Mouse (Mus musculus) liver, embryonic 13.5 days (tissue): ENCODE results near the gene Dennd1a. TPM values are rescaled to one million over a fixed set of nuclear protein-coding genes. Genes with fewer than 3 reads are reported as not detected.

Experiments used
- ATAC-seq: fragments of 200-750 bp; cut with Nextera tagmentation; 2 replicates; pipeline ENCODE4 v1.8.0; 2017; ENCODE audit warnings: low read depth, mild to moderate bottlenecking, moderate number of reproducible peaks, moderate library complexity
- DNase-seq: peaks from one replicate; pipeline ENCODE4 v3.0.0; 2022
- H3K27ac ChIP-seq: fragments of 300-500 bp; sonication (generic); 2 replicates; pipeline ENCODE4 v1.5.1; 2015; ENCODE audit warnings: moderate library complexity, mild to moderate bottlenecking, inconsistent platforms
- H3K27me3 ChIP-seq: fragments of 300-500 bp; sonication (generic); 2 replicates; pipeline ENCODE4 v1.6.1; 2015; ENCODE audit warnings: mild to moderate bottlenecking, inconsistent platforms
- H3K36me3 ChIP-seq: fragments of 300-500 bp; sonication (generic); 2 replicates; pipeline ENCODE4 v1.6.1; 2015; ENCODE audit warnings: mild to moderate bottlenecking, inconsistent platforms
- H3K4me1 ChIP-seq: fragments of 300-500 bp; sonication (generic); replicated peaks from 2 replicates; pipeline ENCODE4 v1.6.1; 2015; ENCODE audit warnings: inconsistent platforms
- H3K4me2 ChIP-seq: fragments of 300-500 bp; sonication (generic); 2 replicates; pipeline ENCODE4 v1.6.1; 2015; ENCODE audit warnings: inconsistent platforms, mild to moderate bottlenecking, moderate library complexity
- H3K4me3 ChIP-seq: fragments of 300-500 bp; sonication (generic); replicated peaks from 2 replicates; pipeline ENCODE4 v1.5.1; 2015; ENCODE audit warnings: mild to moderate bottlenecking, inconsistent platforms
- H3K9ac ChIP-seq: fragments of 300-500 bp; sonication (generic); 2 replicates; pipeline ENCODE4 v1.6.1; 2015; ENCODE audit warnings: mild to moderate bottlenecking, inconsistent platforms
- H3K9me3 ChIP-seq: fragments of 300-500 bp; sonication (generic); replicated peaks from 2 replicates; pipeline ENCODE4 v1.6.1; 2016; ENCODE audit warnings: inconsistent platforms
- WGBS: fragments of 180-500 bp; shearing (Covaris S2); methylation state at CpG from one replicate; pipeline ENCODE4 v1.1.7; 2015; ENCODE audit not compliant: insufficient replicate concordance; 5-methylcytosine and 5-hydroxymethylcytosine counted together
- polyA plus RNA-seq: library from polyadenylated mRNA; unstranded; fragments of >200 nt; fragmentation: Nextera tagmentation; extraction: Ambion mirVana; gene quantifications from 2 replicates; pipeline ENCODE4 v1.2.1, GENCODE M21; 2015

The Dennd1a gene
- 7.6 and 8.8 TPM in 2 replicates for polyA plus RNA-seq

DNA sequence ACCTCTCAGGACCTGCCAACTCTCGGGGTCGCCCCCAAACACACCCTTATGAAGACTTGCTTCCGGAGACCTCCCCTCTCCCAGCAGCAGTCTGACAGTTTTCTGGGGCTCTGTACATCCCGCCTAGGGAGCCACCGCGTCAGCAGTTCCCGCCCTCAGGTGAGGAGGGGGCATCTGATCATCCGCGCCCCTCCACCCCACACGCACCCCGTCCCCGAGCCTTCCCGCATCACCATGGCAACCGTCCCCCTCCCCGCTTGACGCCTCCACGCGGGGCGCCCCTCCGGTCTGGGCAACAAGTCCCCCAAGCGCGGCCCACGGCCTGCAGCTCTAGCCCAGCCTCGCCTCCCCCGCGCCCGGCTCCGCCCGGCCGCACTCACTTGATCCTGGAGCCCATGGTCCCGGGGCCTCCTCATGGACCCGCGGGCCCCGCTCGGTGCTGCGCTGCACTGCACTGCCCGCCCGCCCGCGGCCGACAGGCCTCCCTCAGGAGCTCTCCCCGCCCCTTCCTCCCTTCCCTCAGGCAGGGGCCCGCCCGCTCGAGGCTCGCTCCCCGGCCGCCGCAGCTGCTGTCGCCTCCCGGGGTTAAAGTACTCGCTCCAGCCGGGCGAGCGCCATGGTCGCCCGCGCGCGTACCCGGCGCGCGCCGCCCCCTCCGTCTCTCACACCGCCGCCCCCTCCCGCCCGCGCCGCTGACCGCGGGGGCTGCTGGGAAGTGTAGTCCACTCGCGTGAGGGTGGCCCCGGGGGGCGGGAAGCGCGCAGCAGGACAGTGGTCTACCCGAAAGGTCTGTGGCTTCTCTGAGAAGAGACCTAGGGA lies at the start of gene Dennd1a:
Dennd1a (minus strand) TSS at position 658 of the 819 bp plus-strand sequence.
- peak; percentile 76 for DNase-seq
- WGBS = 0% methylated on average over 73 of the region's 81 CpGs

DNA sequence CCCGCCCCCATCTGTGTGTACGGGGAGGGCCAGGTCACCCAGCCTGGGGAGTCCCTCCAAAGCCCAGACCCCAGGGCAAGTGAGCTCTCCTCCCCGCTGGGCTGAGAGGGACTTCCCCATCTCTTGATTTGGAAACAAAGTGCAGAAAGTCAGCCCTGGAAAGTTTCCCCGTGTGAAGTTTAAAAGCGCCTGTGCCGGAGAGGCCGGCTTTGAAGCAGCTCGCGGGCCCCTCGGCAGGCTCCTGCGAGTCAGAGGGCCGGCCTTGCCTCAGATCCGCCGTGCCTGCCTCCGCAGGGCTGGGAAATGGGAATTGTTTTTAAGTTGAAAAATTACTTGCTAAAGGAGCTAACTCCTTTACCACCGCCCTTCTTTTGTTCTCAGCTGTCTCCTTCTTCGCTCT lies 49.4 kb upstream of the Dennd1a start:
- 3% methylated on average over 17 of the region's 17 CpGs for WGBS
- no peaks in the 10 kb centered on the region for H3K9me3 ChIP-seq
- no peak overlapping the region for H3K9ac ChIP-seq
- no peak overlapping the region for H3K27ac ChIP-seq
- DNase-seq (no peak), ATAC-seq (no peak)
- no peak overlapping the region for H3K4me3 ChIP-seq
- H3K36me3 ChIP-seq = no peaks in the 10 kb centered on the region
- peaks cover 93% of the 10 kb centered on the region for H3K27me3 ChIP-seq
- H3K4me2 ChIP-seq = no peak overlapping the region
- H3K4me1 ChIP-seq = peaks cover 8% of the 10 kb centered on the region; the same call in 1 of the 2 replicates

More for the DNA sequence above, at the start of gene Dennd1a:
- peak; percentile 91 for ATAC-seq
- H3K4me2 ChIP-seq = peak within 1 kb of the TSS; percentile 87
- peak within 1 kb of the TSS; percentile 90 for H3K4me3 ChIP-seq
- H3K4me1 ChIP-seq = peaks cover 49% of the 10 kb centered on the region
- H3K9me3 ChIP-seq = no peaks in the 10 kb centered on the region
- H3K9ac ChIP-seq = peak within 1 kb of the TSS; percentile 93
- no peaks in the 10 kb centered on the region for H3K27me3 ChIP-seq
- H3K36me3 ChIP-seq = no peaks in the 10 kb centered on the region
- H3K27ac ChIP-seq = peak within 1 kb of the TSS; percentile 94

DNA sequence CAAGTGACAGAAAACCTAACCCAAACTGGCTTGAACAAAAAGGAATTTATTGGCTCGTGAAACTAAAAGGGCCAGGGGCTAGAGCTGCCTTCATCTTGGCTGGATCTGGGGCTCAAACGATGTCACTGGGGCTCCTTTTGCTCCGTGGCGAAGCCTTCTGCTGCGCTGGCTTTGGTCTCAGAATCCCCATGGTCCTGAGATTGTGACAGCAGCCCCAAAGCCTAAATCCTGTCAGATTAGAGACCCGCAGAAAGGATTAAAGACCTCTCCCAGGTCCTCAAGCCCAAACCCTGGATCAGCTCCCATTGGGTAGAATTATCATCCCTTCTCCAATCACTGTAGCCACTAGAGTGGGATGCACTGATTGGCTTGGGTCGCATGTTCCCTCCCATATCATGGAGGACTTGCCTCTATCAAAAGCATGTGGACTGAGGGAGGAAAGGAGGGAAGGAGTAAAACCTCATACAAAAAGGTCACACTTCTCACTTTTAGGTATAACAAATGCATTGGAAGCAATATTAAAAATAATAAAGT lies 46.5 kb upstream of the Dennd1a start:
- no peak overlapping the region for H3K9ac ChIP-seq
- no peak overlapping the region for H3K27ac ChIP-seq
- no peak overlapping the region for H3K4me2 ChIP-seq
- no peaks in the 10 kb centered on the region for H3K36me3 ChIP-seq
- H3K9me3 ChIP-seq = no peaks in the 10 kb centered on the region
- ATAC-seq (no peak), DNase-seq (no peak)
- H3K4me3 ChIP-seq = no peak overlapping the region
- no peaks in the 10 kb centered on the region for H3K4me1 ChIP-seq
- peaks cover 79% of the 10 kb centered on the region for H3K27me3 ChIP-seq
- 29% methylated on average over 7 of the region's 7 CpGs for WGBS

DNA sequence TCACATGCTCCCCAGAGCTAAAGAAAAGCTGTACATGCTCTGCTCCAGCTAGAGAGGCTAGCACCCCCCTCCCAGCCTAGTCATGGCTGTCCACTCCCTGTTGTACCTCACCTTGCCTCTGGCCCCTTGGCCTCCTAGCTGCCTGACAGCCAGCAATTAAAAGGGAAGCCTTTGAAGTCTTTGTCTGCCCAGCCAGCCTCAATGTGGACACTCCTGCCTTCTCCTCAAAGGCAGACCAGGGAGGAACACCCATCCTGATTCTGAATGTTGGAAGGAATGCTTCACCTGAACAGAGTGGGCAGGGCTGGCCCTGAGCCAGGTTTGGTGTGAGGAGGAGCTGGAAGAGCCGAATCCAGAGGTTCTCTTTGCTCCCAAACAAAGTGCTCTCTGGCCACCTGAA lies 39.5 kb upstream of the Dennd1a start:
- ATAC-seq = no peak
- Histone ChIP-seq H3K27me3 (peaks cover 80% of the 10 kb centered on the region), H3K4me3 (no peak overlapping the region), H3K4me2 (no peak overlapping the region), H3K27ac (no peak overlapping the region), H3K9me3 (no peaks in the 10 kb centered on the region), H3K36me3 (no peaks in the 10 kb centered on the region), H3K4me1 (no peaks in the 10 kb centered on the region), H3K9ac (no peak overlapping the region)
- 26% methylated on average over 1 of the region's 1 CpGs for WGBS
- DNase-seq = no peak

DNA sequence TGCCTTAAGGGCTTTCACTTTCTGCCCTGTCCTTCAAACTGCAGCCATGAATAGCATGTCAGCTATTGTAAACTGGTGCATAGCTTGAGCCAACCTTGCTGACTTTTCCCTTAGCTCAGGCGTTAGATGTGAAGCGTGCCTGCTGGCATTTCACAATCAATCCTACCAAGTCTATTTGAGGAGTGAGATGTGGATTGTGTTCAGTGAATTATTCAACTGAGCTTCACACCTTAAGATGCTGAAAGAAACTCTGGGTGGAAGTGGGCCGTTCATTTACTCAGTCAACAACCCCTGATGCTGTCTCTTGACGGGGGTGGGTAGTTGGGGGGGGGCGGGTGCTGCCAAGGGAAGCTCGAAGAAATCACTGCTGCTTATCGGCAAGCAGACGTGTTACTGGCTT lies 36.2 kb upstream of the Dennd1a start:
- H3K36me3 ChIP-seq = no peaks in the 10 kb centered on the region
- no peak overlapping the region for H3K4me2 ChIP-seq
- no peak overlapping the region for H3K9ac ChIP-seq
- ATAC-seq (no peak), DNase-seq (no peak)
- peaks cover 83% of the 10 kb centered on the region for H3K27me3 ChIP-seq
- H3K9me3 ChIP-seq = no peaks in the 10 kb centered on the region
- no peak overlapping the region for H3K27ac ChIP-seq
- 30% methylated on average over 8 of the region's 8 CpGs for WGBS
- H3K4me1 ChIP-seq = no peaks in the 10 kb centered on the region
- no peak overlapping the region for H3K4me3 ChIP-seq

DNA sequence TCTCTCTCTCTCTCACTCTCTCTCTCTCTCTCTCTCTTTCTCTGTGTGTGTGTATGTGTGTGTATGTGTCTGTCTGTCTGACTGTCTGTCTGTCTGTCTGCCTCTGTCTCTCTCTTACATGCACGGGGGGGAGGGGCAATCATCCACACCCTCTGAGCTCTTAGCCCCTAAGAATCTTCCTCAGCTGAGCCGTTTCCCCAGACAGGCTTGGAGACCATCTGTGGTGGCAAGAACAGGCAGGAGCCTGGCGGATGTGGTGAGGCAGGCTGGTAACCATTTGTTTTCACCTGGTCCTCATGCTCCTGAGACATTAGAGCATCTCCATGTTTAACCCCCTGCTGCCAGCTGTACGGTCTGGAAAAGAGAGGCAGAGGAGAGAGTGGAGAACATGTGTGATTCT lies 33.7 kb upstream of the Dennd1a start:
- Histone ChIP-seq H3K27me3 (peaks cover 67% of the 10 kb centered on the region), H3K27ac (no peak overlapping the region), H3K4me3 (no peak overlapping the region), H3K4me1 (no peaks in the 10 kb centered on the region), H3K4me2 (no peak overlapping the region), H3K36me3 (no peaks in the 10 kb centered on the region), H3K9me3 (no peaks in the 10 kb centered on the region), H3K9ac (no peak overlapping the region)
- DNase-seq (no peak), ATAC-seq (no peak)
- WGBS = 50% methylated on average over 4 of the region's 4 CpGs

DNA sequence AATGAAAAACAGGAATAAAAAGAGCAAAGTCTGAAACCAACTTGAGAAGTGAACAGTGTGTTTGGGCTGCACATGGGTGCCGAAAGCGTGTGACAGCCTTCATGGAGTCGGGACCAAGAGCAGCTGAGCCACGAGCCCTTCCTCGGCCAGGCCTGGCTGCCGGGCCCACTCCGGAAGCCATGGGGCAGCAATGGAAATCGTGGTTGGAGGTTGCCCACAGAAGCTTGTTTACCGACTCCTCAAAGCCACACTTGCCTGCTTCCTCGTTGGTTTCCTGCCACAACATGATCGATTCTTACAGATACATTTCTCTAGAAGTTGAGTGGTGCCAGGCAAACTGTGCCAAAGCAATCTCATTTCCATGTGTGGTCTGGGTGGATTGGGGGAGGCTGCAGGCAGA lies 31.9 kb upstream of the Dennd1a start:
- Histone ChIP-seq H3K9ac (no peak overlapping the region), H3K27me3 (peaks cover 69% of the 10 kb centered on the region), H3K36me3 (no peaks in the 10 kb centered on the region), H3K9me3 (no peaks in the 10 kb centered on the region), H3K4me3 (no peak overlapping the region), H3K27ac (no peak overlapping the region), H3K4me1 (no peaks in the 10 kb centered on the region), H3K4me2 (no peak overlapping the region)
- 19% methylated on average over 11 of the region's 11 CpGs for WGBS
- DNase-seq (no peak), ATAC-seq (no peak)

DNA sequence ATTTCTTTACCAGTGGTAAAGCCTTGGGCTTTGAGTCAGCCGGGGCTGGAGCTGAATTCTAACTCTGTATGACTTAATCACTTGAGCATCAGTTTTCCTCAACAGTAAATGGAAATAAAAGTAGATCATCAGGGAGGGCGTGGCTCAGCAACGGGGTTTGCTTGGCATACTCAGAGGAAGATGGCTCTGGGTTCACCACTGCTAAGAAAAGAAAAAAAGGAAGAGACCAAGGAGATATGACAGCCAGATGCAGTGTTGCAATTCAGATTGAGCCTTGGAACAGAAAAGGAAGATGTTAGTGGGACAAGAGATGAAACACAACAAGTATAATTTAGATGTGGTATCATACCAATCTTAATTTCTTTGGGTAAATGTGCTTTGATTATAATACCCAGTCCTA lies 26.2 kb upstream of the Dennd1a start:
- Histone ChIP-seq H3K4me1 (no peaks in the 10 kb centered on the region), H3K4me2 (no peak overlapping the region), H3K9me3 (no peaks in the 10 kb centered on the region), H3K27me3 (peaks cover 57% of the 10 kb centered on the region), H3K9ac (no peak overlapping the region), H3K36me3 (no peaks in the 10 kb centered on the region), H3K27ac (no peak overlapping the region), H3K4me3 (no peak overlapping the region)
- no peak for DNase-seq
- ATAC-seq = no peak
- WGBS = 22% methylated on average over 3 of the region's 3 CpGs

DNA sequence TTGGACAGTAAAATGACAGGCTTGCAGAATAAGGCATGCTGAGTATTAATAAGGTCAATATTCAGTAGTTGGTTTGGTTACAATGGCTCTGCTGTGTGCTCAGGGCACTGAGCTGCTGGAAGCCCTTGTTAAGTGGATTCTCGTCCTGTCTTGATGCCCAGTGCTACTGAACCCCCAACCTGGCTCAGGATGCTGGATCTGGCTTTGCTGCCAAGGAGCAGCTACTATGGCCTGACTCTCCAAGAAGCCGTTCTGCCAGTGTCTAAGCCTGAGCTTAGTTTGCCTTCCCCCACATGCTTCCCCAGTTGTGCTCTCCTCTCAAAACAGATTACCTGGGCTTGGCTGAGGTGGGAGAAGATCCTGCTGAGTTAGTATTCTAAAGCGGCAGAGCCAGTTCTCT lies 25.7 kb upstream of the Dennd1a start:
- Histone ChIP-seq H3K4me2 (no peak overlapping the region), H3K27me3 (peaks cover 57% of the 10 kb centered on the region), H3K4me3 (no peak overlapping the region), H3K27ac (no peak overlapping the region), H3K4me1 (no peaks in the 10 kb centered on the region), H3K9ac (no peak overlapping the region), H3K36me3 (no peaks in the 10 kb centered on the region), H3K9me3 (no peaks in the 10 kb centered on the region)
- ATAC-seq = no peak
- no peak for DNase-seq
- 40% methylated on average over 3 of the region's 3 CpGs for WGBS

DNA sequence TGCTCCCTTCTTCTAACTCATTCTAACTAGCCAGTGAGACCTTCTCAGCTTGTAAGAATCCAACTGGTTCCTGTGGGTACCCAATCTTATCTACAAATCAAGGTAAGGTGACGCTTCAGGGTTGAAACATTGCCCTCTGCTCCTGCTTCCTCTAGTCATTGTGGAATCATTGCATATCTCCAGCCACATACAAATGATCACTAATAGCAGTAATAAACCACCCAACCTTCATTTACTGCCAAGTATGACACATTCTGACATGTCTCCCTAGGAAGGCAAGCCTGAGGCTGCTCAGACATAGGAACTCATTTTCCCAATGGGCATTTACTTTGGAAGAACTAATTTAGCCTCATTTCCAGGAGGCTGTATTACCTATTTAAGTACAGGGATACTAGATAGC lies 18.0 kb upstream of the Dennd1a start:
- H3K9ac ChIP-seq = no peak overlapping the region
- H3K36me3 ChIP-seq = no peaks in the 10 kb centered on the region
- no peak overlapping the region for H3K27ac ChIP-seq
- no peak overlapping the region for H3K4me3 ChIP-seq
- H3K4me1 ChIP-seq = peaks cover 6% of the 10 kb centered on the region; the same call in 1 of the 2 replicates
- ATAC-seq = no peak
- H3K9me3 ChIP-seq = no peaks in the 10 kb centered on the region
- 31% methylated on average over 1 of the region's 1 CpGs for WGBS
- peaks cover 47% of the 10 kb centered on the region for H3K27me3 ChIP-seq
- DNase-seq = no peak
- no peak overlapping the region for H3K4me2 ChIP-seq

DNA sequence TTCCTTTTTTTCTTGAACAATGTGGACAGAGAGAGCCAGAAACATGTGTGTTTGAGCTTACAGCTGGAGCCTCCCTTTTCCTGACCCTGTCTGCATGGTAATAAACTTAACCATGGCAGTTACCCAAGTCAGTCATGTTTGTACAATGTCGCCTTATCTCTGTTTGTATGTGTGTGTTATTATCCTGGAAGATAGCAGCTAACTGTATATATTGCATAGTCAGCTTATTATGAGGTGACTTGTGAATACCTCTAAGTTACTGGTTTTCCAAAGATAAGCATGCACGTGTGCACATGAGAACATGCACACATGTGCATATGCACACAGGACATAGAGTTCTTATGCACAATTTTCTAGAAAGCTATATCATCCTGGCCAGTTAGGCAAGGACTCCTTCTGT lies 13.8 kb upstream of the Dennd1a start:
- no peak overlapping the region for H3K4me3 ChIP-seq
- H3K36me3 ChIP-seq = no peaks in the 10 kb centered on the region
- no peak for DNase-seq
- H3K4me2 ChIP-seq = no peak overlapping the region
- peaks cover 6% of the 10 kb centered on the region; the same call in 1 of the 2 replicates for H3K4me1 ChIP-seq
- no peak overlapping the region for H3K27ac ChIP-seq
- no peaks in the 10 kb centered on the region for H3K9me3 ChIP-seq
- no peak for ATAC-seq
- H3K27me3 ChIP-seq = peaks cover 45% of the 10 kb centered on the region
- 31% methylated on average over 2 of the region's 2 CpGs for WGBS
- H3K9ac ChIP-seq = no peak overlapping the region

DNA sequence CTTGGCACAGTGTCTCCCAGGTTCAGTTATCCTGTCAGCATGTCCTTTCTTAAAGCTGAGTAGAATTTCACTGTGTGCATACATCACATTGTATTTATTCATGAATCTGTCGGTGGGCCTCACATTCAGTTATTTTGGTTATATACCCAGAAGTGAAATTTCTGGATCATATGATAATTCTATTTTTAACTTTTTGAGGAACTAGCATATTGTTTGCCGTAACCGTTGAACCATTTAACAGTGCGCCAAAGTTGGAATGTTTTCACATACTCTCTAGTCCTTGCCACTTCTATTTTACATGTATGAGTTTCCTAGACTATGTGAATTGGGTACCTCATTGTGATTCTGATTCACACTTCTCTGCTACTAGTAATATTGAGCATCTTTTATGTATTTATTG lies 8.7 kb upstream of the Dennd1a start:
- ATAC-seq = no peak
- Histone ChIP-seq H3K4me2 (no peak overlapping the region), H3K9ac (no peak overlapping the region), H3K9me3 (no peaks in the 10 kb centered on the region), H3K36me3 (no peaks in the 10 kb centered on the region), H3K4me1 (peaks cover 3% of the 10 kb centered on the region; the same call in 1 of the 2 replicates), H3K27ac (no peak overlapping the region), H3K27me3 (peaks cover 19% of the 10 kb centered on the region; the same call in 1 of the 2 replicates), H3K4me3 (no peak overlapping the region)
- 65% methylated on average over 4 of the region's 4 CpGs for WGBS
- no peak for DNase-seq
